Mouse (Mus musculus): Measurements from ENCODE around the gene S1pr5. TPM values are rescaled to one million over a fixed set of nuclear protein-coding genes. Genes with fewer than 3 reads are reported as not detected.

S1pr5 gene
- polyA plus RNA-seq, 1 experiment from 2014 or later = 4.7 TPM

DNA sequence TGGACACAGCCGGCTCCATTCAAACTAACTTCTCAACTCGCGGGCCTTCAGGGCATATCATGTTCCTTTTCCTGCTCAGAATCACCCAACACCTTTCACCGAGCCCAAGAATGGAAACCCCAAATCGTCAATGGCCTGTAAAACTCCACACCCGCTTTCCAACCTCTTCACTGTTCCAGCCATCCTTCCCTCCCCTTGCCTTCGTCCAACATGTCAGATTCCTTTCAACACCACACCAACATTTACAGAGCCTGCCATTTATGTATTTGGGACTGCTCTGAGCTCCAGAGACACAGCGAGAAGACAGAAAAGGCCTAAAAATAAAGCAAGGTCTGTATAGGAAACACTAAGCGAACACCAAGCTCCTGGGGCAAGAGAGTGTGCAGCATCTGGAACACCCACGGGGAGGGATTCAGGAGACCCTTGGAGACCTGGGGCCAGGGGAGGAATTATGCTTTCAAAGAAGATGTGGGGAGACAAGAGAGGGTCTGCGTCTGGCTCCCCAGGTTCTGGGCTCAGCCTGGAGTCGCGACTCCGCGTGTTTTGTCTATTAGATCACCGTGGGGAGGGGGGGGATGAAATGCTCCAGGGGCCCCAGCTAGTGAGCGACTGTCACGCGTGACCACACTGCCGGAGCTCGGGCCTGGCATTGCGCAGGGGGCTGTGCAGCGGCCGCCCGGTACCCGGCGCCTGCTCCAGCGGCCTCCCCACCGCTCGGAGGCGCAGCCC, 10.1 kb downstream of the S1pr5 start:
- Histone ChIP-seq H3K4me3 (ENCODE audit: low read depth, low read length) (peak overlapping the region; percentile 87), H3K27ac (replicated peaks) (peak overlapping the region; percentile 97), H3K4me2 (replicated peaks; ENCODE audit: low read depth) (peak overlapping the region; percentile 62), H3K36me3 (ENCODE audit: control insufficient read depth, insufficient read depth, low read length) (peaks cover 10% of the 10 kb centered on the region), H3K27me3 (ENCODE audit: control insufficient read depth, insufficient read depth, low read length) (no peaks in the 10 kb centered on the region), H3K9me3 (ENCODE audit: control insufficient read depth, low read length) (no peaks in the 10 kb centered on the region), H3K4me1 (replicated peaks; ENCODE audit: control insufficient read depth, insufficient read depth) (peaks cover 9% of the 10 kb centered on the region), H3K9ac (ENCODE audit: low read length) (peak overlapping the region; percentile 96)
- WGBS = 1% methylated on average over 19 of the region's 31 CpGs
- no peak for TF ChIP-seq EP300 (optimal IDR thresholded peaks at IDR 0.05)
- no peak for TF ChIP-seq CTCF (IDR thresholded peaks at IDR 0.05; ENCODE audit: low read depth)
- ATAC-seq (ENCODE audit: low FRiP score, low TSS enrichment) = no peak
- no peak for DNase-seq (ENCODE audit: low spot score)

DNA sequence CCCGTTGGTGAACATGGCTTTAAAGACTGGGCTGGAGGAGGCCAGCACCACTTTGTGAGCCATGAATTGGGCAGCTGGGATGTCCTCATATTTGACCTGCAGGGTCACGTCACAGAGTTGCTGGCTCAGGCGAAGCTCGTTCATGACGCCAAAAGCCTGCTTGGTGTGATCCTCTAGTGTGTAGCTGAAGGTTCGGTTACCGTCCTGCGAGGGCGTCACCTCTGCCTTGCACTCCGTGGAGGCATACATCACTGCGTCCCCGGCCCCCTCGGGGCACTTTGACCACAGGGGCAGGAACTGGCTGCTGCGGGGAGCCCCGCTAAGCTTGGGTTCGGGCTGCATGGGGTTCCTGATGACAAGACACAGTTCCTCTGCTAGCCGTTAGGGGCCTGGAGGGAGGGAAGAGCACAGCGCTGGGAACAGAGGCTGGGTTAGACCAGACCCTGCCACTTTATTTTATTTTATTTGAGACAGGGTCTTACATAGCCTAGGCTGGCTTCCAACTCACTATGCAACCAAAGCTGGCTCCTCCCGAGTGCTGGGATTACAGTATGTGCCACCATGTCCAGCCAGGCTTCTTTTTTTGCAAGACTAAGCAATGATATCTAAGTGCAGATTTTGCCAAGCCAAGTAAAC, 10.8 kb downstream of the S1pr5 start:
- H3K4me1 ChIP-seq (replicated peaks; ENCODE audit: control insufficient read depth, insufficient read depth) = peaks cover 9% of the 10 kb centered on the region
- peak overlapping the region; percentile 97 for H3K27ac ChIP-seq (replicated peaks)
- H3K4me2 ChIP-seq (replicated peaks; ENCODE audit: low read depth) = peak overlapping the region; percentile 62
- peak overlapping the region; percentile 87 for H3K4me3 ChIP-seq (ENCODE audit: low read depth, low read length)
- ATAC-seq (ENCODE audit: low FRiP score, low TSS enrichment) (0 out of 2 replicates have a peak, but pooled peaks have one; percentile 11), DNase-seq (ENCODE audit: low spot score) (no peak)
- H3K9ac ChIP-seq (ENCODE audit: low read length) = peak overlapping the region; percentile 96
- H3K36me3 ChIP-seq (ENCODE audit: control insufficient read depth, insufficient read depth, low read length) = peaks cover 12% of the 10 kb centered on the region
- H3K9me3 ChIP-seq (ENCODE audit: control insufficient read depth, low read length) = no peaks in the 10 kb centered on the region
- TF ChIP-seq CTCF (IDR thresholded peaks at IDR 0.05; ENCODE audit: low read depth) (peak; percentile 58), EP300 (optimal IDR thresholded peaks at IDR 0.05) (no peak)
- 14% methylated on average over 19 of the region's 19 CpGs for WGBS
- H3K27me3 ChIP-seq (ENCODE audit: control insufficient read depth, insufficient read depth, low read length) = no peaks in the 10 kb centered on the region

DNA sequence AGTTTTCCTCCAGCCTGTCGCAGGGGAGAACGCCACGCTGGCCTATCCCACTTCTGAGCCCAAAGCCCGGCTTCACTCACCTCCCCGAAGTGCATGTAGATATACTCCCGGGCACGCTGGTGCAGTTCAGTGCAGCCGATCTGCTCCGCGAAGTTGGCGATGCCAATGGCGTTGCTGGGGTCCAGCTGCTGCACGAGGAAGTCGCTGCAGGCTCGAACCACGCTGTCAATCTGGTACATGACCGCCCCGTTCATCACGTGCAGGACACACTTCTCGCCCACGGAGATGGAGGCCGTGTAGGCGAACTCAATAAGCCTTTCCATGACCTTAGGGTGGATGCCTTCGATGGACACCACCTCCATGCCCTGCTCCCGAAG, 11.3 kb downstream of the S1pr5 start:
- Histone ChIP-seq H3K9me3 (ENCODE audit: control insufficient read depth, low read length) (no peaks in the 10 kb centered on the region), H3K27me3 (ENCODE audit: control insufficient read depth, insufficient read depth, low read length) (no peaks in the 10 kb centered on the region), H3K36me3 (ENCODE audit: control insufficient read depth, insufficient read depth, low read length) (peaks cover 12% of the 10 kb centered on the region), H3K4me2 (replicated peaks; ENCODE audit: low read depth) (peak overlapping the region; percentile 62), H3K27ac (replicated peaks) (peak overlapping the region; percentile 97), H3K4me1 (replicated peaks; ENCODE audit: control insufficient read depth, insufficient read depth) (peaks cover 9% of the 10 kb centered on the region), H3K9ac (ENCODE audit: low read length) (peak overlapping the region; percentile 96; the same call in 1 of the 2 replicates), H3K4me3 (ENCODE audit: low read depth, low read length) (no peak overlapping the region; the same call in 1 of the 2 replicates)
- TF ChIP-seq CTCF (IDR thresholded peaks at IDR 0.05; ENCODE audit: low read depth) (no peak), EP300 (optimal IDR thresholded peaks at IDR 0.05) (no peak)
- DNase-seq (ENCODE audit: low spot score) (no peak), ATAC-seq (ENCODE audit: low FRiP score, low TSS enrichment) (no peak)
- WGBS = 82% methylated on average over 25 of the region's 25 CpGs

DNA sequence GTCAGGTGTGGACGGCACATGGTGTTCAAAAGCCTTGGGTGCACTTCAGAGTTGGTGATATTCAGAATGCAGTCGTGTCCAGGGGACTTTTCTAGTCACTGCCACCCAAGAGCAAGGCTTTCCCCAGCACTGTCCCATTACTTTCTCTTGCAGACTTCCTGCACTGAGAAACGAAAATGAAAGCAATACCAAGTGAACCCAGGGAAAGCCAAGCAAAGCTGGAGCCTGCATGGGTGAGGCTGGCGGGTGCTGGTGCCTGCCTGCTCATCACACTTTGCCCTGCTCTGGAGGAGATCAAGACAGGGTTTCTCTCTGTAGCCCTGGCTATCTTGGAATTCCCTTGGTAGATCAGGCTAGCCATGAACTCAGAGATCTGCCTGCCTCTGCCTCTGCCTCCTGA, 12.9 kb downstream of the S1pr5 start:
- Histone ChIP-seq H3K27me3 (ENCODE audit: control insufficient read depth, insufficient read depth, low read length) (no peaks in the 10 kb centered on the region), H3K9me3 (ENCODE audit: control insufficient read depth, low read length) (no peaks in the 10 kb centered on the region), H3K4me3 (ENCODE audit: low read depth, low read length) (no peak overlapping the region), H3K4me2 (replicated peaks; ENCODE audit: low read depth) (no peak overlapping the region), H3K27ac (replicated peaks) (no peak overlapping the region), H3K4me1 (replicated peaks; ENCODE audit: control insufficient read depth, insufficient read depth) (peaks cover 9% of the 10 kb centered on the region), H3K9ac (ENCODE audit: low read length) (no peak overlapping the region), H3K36me3 (ENCODE audit: control insufficient read depth, insufficient read depth, low read length) (peaks cover 12% of the 10 kb centered on the region)
- DNase-seq (ENCODE audit: low spot score) = no peak
- no peak for ATAC-seq (ENCODE audit: low FRiP score, low TSS enrichment)
- WGBS = 75% methylated on average over 4 of the region's 4 CpGs
- TF ChIP-seq EP300 (optimal IDR thresholded peaks at IDR 0.05) (no peak), CTCF (IDR thresholded peaks at IDR 0.05; ENCODE audit: low read depth) (no peak)

DNA sequence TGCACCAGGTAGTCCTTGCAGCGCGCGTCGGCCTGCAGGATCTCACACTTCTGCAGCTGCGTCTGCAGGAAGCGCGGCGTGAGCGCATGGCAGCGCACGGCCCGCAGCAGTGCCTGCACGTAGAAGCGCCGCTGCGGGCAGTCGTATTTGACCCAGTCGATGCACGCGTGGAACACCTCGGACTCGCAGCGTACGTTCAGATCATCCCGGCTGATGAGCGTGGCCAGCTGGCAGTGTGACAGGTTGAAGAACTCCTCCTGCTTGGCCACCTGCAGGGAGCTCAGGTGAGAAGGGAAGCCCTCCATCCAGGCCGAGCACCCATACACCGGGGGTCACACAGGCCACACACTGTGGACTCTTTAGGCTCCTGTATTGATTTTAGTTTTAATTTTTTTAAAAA, 14.4 kb downstream of the S1pr5 start:
- H3K4me1 ChIP-seq (replicated peaks; ENCODE audit: control insufficient read depth, insufficient read depth) = peaks cover 9% of the 10 kb centered on the region
- H3K27ac ChIP-seq (replicated peaks) = no peak overlapping the region
- H3K4me3 ChIP-seq (ENCODE audit: low read depth, low read length) = no peak overlapping the region
- H3K9ac ChIP-seq (ENCODE audit: low read length) = no peak overlapping the region
- no peaks in the 10 kb centered on the region for H3K27me3 ChIP-seq (ENCODE audit: control insufficient read depth, insufficient read depth, low read length)
- 90% methylated on average over 28 of the region's 28 CpGs for WGBS
- H3K9me3 ChIP-seq (ENCODE audit: control insufficient read depth, low read length) = no peaks in the 10 kb centered on the region
- no peak for TF ChIP-seq CTCF (IDR thresholded peaks at IDR 0.05; ENCODE audit: low read depth)
- TF ChIP-seq EP300 (optimal IDR thresholded peaks at IDR 0.05) = no peak
- H3K4me2 ChIP-seq (replicated peaks; ENCODE audit: low read depth) = no peak overlapping the region
- H3K36me3 ChIP-seq (ENCODE audit: control insufficient read depth, insufficient read depth, low read length) = peaks cover 16% of the 10 kb centered on the region
- DNase-seq (ENCODE audit: low spot score) (no peak), ATAC-seq (ENCODE audit: low FRiP score, low TSS enrichment) (no peak)

DNA sequence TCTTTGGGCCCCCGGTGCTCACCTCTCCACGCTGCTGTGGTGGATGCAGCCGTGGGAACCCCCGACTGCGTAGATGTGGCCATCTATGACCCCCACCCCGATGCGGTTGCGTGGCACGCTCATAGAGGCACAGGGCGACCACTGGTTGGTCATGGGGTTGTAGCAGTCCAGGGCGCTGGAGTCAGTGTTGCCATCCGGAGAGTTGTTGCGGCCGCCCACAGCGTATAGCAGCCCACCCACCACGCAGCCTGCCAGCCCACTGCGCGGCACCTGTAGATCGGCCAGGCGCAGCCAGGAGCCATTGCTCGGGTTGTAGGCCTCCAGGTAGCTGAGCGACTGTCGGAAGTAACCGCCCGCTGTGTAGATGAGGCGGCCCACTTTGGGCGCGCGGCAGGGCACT, 14.9 kb downstream of the S1pr5 start:
- H3K4me2 ChIP-seq (replicated peaks; ENCODE audit: low read depth) = no peak overlapping the region
- TF ChIP-seq EP300 (optimal IDR thresholded peaks at IDR 0.05) (no peak), CTCF (IDR thresholded peaks at IDR 0.05; ENCODE audit: low read depth) (no peak)
- 93% methylated on average over 29 of the region's 29 CpGs for WGBS
- H3K9me3 ChIP-seq (ENCODE audit: control insufficient read depth, low read length) = no peaks in the 10 kb centered on the region
- peaks cover 9% of the 10 kb centered on the region for H3K4me1 ChIP-seq (replicated peaks; ENCODE audit: control insufficient read depth, insufficient read depth)
- H3K36me3 ChIP-seq (ENCODE audit: control insufficient read depth, insufficient read depth, low read length) = peaks cover 16% of the 10 kb centered on the region
- H3K27me3 ChIP-seq (ENCODE audit: control insufficient read depth, insufficient read depth, low read length) = no peaks in the 10 kb centered on the region
- ATAC-seq (ENCODE audit: low FRiP score, low TSS enrichment) (no peak), DNase-seq (ENCODE audit: low spot score) (no peak)
- H3K9ac ChIP-seq (ENCODE audit: low read length) = no peak overlapping the region
- H3K4me3 ChIP-seq (ENCODE audit: low read depth, low read length) = no peak overlapping the region
- H3K27ac ChIP-seq (replicated peaks) = no peak overlapping the region

All from stomach, postnatal 0 days (tissue).